Mouse (Mus musculus) ES-E14 (cell line): ENCODE results near the gene Esr2.

Source experiments
- CHD2 ChIP-seq: IDR thresholded peaks from 2 replicates; pipeline ENCODE4 v1.6.1; 2014; ENCODE audit warnings: mild to moderate bottlenecking, low read depth, low read length, inconsistent platforms
- HCFC1 ChIP-seq: IDR thresholded peaks from 2 replicates; pipeline ENCODE4 v1.6.1; 2012; ENCODE audit warnings: low read length, inconsistent platforms, borderline replicate concordance; ENCODE audit not compliant: insufficient read depth
- MAFK ChIP-seq: IDR thresholded peaks from 2 replicates; pipeline ENCODE4 v1.6.1; 2014; ENCODE audit warnings: mild to moderate bottlenecking, low read depth, low read length, inconsistent platforms; ENCODE audit not compliant: insufficient read depth
- ZC3H11A ChIP-seq: IDR thresholded peaks from 2 replicates; pipeline ENCODE4 v1.6.1; 2012; ENCODE audit warnings: low read depth, mild to moderate bottlenecking, inconsistent platforms, low read length, borderline replicate concordance
- ZNF384 ChIP-seq: IDR thresholded peaks from 2 replicates; pipeline ENCODE4 v1.6.1; 2012; ENCODE audit warnings: low read depth, low read length, inconsistent platforms

GRCm38 (mm10) chr12:76081557-76082211 is 95.4 kb downstream of the Esr2 start:
- TF ChIP-seq HCFC1 (no peak), CHD2 (no peak), ZC3H11A (no peak), ZNF384 (no peak), MAFK (no peak)
